Mouse (Mus musculus) forebrain, embryonic 12.5 days (tissue): Measurements from ENCODE around the gene Sh3pxd2a. TPM values are rescaled to one million over a fixed set of nuclear protein-coding genes. Genes with fewer than 3 reads are reported as not detected.

Experiments used
- ATAC-seq: fragments of 200-750 bp; cut with Nextera tagmentation; 2 replicates; pipeline ENCODE4 v1.8.0; 2017; ENCODE audit warnings: moderate TSS enrichment; ENCODE audit not compliant: low FRiP score
- H3K27ac ChIP-seq: fragments of 300-500 bp; sonication (generic); 2 replicates; pipeline ENCODE4 v1.5.1; 2016; ENCODE audit warnings: mild to moderate bottlenecking
- H3K27me3 ChIP-seq: fragments of 300-500 bp; sonication (generic); 2 replicates; pipeline ENCODE4 v1.6.1; 2016; ENCODE audit warnings: mild to moderate bottlenecking
- H3K36me3 ChIP-seq: fragments of 300-500 bp; sonication (generic); replicated peaks from 2 replicates; pipeline ENCODE4 v1.6.1; 2016; ENCODE audit warnings: mild to moderate bottlenecking
- H3K4me1 ChIP-seq: fragments of 300-500 bp; sonication (generic); 2 replicates; pipeline ENCODE4 v1.6.1; 2016
- H3K4me2 ChIP-seq: fragments of 300-500 bp; sonication (generic); 2 replicates; pipeline ENCODE4 v1.6.1; 2016; ENCODE audit warnings: mild to moderate bottlenecking, moderate library complexity
- H3K4me3 ChIP-seq: fragments of 300-500 bp; sonication (generic); replicated peaks from 2 replicates; pipeline ENCODE4 v1.5.1; 2016; ENCODE audit warnings: mild to moderate bottlenecking
- H3K9ac ChIP-seq: fragments of 300-500 bp; sonication (generic); 2 replicates; pipeline ENCODE4 v1.6.1; 2016; ENCODE audit warnings: mild to moderate bottlenecking
- H3K9me3 ChIP-seq: fragments of 300-500 bp; sonication (generic); 2 replicates; pipeline ENCODE4 v1.6.1; 2016
- WGBS: fragments of 180-500 bp; shearing (Covaris S2); methylation state at CpG from one replicate; pipeline ENCODE4 v1.1.7; 2016; 5-methylcytosine and 5-hydroxymethylcytosine counted together
- polyA plus RNA-seq: library from polyadenylated mRNA; unstranded; fragments of >200 nt; fragmentation: Nextera tagmentation; extraction: Ambion mirVana; gene quantifications from 2 replicates; pipeline ENCODE4 v1.2.1, GENCODE M21; 2016

The Sh3pxd2a gene
- polyA plus RNA-seq, 1 experiment from 2014 or later: 3.7 TPM

DNA sequence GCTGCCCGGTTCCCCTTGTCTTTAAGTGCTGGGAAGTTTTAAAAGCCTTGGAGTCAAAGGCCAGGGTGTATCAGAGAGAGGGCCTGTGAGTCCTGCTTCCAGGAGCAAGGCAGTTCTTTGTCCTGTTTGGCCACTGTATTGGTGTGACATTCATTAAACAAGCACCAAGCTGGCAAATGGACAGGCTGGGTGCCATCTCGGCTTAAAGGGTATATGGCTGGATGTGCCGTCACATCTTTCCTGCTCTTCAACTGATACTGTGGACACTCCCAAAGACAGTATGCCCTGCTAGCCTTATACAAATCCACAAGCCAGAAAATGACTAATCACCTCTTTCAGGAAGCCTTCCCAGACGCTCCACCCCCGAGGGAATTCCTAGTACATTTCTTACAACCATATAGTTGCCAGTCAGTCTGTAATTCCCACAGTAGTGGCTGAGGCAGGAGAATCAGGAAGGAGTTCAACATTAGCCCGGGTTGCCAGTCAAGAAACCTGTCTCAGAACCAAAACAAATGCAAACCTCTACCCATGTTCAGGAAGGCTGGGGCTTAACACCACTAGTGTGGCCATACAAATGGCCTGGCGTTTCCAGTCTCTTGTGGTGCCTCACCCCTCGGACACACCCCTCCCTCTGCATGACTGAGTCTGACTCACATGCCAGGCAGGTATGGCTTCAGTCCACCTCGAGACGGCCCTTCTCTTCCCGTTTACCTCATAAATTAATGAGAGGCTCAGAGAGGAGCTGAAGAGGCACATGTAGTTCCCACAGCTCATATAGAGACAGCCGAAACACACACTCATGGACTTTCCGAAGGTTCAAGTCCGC, 148.9 kb downstream of the Sh3pxd2a start:
- no peak for ATAC-seq
- peak overlapping the region; percentile 82 for H3K27ac ChIP-seq
- 0 out of 2 replicates have a peak overlapping the region, but pooled peaks have one; percentile 68 for H3K9ac ChIP-seq
- H3K4me1 ChIP-seq: peaks cover 61% of the 10 kb centered on the region
- H3K9me3 ChIP-seq: no peaks in the 10 kb centered on the region
- no peaks in the 10 kb centered on the region for H3K36me3 ChIP-seq
- 53% methylated on average over 14 of the region's 14 CpGs for WGBS
- H3K4me2 ChIP-seq: peak overlapping the region; percentile 65
- H3K27me3 ChIP-seq: peaks cover 17% of the 10 kb centered on the region; the same call in 1 of the 2 replicates
- H3K4me3 ChIP-seq: no peak overlapping the region

DNA sequence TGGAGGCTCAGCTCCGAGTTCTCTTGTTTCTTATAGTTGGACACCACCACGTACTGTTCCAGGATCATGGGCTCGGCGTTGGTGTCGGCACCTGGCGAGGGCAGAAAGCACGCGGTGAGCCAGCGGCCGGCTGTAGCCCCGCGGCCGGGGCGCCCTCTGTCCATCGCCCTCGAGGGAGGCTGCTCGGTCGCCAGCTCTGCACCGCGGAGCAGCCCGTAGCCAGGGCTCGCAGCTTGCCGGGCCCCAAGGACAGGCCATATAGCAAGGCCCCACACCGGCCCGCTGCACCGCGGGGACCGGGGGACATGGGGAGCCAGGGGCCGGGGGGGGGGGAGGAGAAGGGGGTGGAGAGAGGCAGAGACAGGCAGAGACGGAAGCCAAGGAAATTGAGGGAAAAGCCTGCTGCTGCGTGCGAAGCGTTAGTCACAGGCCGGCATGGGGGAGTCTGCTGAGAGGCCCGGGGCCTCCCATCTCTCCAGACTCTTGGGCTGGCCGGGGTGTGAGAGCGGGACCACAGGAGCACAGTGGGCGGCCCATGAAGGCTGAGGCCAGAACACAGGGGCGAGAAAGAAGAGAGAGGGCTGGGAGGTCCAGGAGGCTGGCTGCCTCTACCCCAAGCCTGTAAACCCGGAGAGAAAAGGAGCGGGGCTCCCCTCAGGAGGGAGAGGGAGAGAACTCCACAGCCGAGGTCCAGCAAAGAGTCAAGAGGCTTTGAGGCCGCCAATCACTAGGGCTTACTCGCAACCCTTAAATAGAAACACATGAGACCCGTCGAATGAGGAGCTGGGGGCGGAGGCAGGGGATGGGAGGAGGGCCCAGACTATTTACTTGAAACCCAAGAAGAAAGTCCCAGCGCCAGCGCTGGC, 149.9 kb downstream of the Sh3pxd2a start:
- Histone ChIP-seq H3K4me3 (peak overlapping the region; percentile 40), H3K9me3 (no peaks in the 10 kb centered on the region), H3K4me1 (peaks cover 55% of the 10 kb centered on the region), H3K36me3 (no peaks in the 10 kb centered on the region), H3K27ac (peak overlapping the region; percentile 82), H3K4me2 (peak overlapping the region; percentile 65), H3K27me3 (peaks cover 17% of the 10 kb centered on the region; the same call in 1 of the 2 replicates), H3K9ac (peak overlapping the region; percentile 68)
- ATAC-seq: peak; percentile 66
- WGBS: 3% methylated on average over 49 of the region's 49 CpGs

- ATAC-seq: peak; percentile 42
- Histone ChIP-seq H3K4me2 (peak overlapping the region; percentile 65), H3K9ac (peak overlapping the region; percentile 68), H3K4me1 (peaks cover 55% of the 10 kb centered on the region), H3K4me3 (peak overlapping the region; percentile 40), H3K27me3 (peaks cover 17% of the 10 kb centered on the region; the same call in 1 of the 2 replicates), H3K36me3 (no peaks in the 10 kb centered on the region), H3K27ac (peak overlapping the region; percentile 82; the same call in 1 of the 2 replicates), H3K9me3 (no peaks in the 10 kb centered on the region)
- 9% methylated on average over 10 of the region's 11 CpGs for WGBS
Observed at GRCm38 (mm10) chr19:47313387-47314075, 150.7 kb downstream of the Sh3pxd2a start.

GRCm38 (mm10) chr19:47311162-47311561, 153.0 kb downstream of the Sh3pxd2a start:
- no peaks in the 10 kb centered on the region for H3K9me3 ChIP-seq
- H3K36me3 ChIP-seq: no peaks in the 10 kb centered on the region
- 91% methylated on average over 4 of the region's 4 CpGs for WGBS
- H3K4me3 ChIP-seq: no peak overlapping the region
- H3K4me1 ChIP-seq: peaks cover 39% of the 10 kb centered on the region
- no peak overlapping the region for H3K9ac ChIP-seq
- ATAC-seq: no peak
- H3K4me2 ChIP-seq: no peak overlapping the region
- H3K27ac ChIP-seq: no peak overlapping the region
- H3K27me3 ChIP-seq: peaks cover 17% of the 10 kb centered on the region; the same call in 1 of the 2 replicates

GRCm38 (mm10) chr19:47309824-47310223, 154.4 kb downstream of the Sh3pxd2a start:
- Histone ChIP-seq H3K36me3 (no peaks in the 10 kb centered on the region), H3K4me3 (no peak overlapping the region), H3K27me3 (peaks cover 10% of the 10 kb centered on the region; the same call in 1 of the 2 replicates), H3K9ac (no peak overlapping the region), H3K9me3 (no peaks in the 10 kb centered on the region), H3K4me2 (no peak overlapping the region), H3K27ac (no peak overlapping the region), H3K4me1 (peaks cover 26% of the 10 kb centered on the region)
- 94% methylated on average over 12 of the region's 12 CpGs for WGBS
- no peak for ATAC-seq

DNA sequence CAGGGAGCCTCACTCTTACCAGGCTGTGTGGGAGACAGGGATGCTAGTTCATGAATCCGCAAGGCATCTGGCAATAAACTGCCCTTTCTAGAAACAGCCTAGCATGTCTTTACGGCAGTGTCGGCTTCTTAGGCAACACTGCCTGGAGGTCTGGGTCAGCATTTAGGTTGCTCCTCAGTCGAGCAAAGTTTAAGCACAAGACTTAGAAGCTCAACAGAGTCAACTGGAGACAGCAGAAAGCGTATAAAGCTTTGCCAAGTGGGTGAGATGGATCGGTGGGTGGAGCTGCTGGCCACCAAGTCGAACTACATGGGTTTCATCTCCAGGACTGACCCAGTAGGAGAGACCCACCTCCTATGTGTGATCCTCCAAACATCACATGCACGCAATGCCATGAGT, 157.3 kb downstream of the Sh3pxd2a start:
- 89% methylated on average over 8 of the region's 8 CpGs for WGBS
- Histone ChIP-seq H3K27me3 (no peaks in the 10 kb centered on the region), H3K9me3 (no peaks in the 10 kb centered on the region), H3K4me3 (no peak overlapping the region), H3K4me1 (peaks cover 12% of the 10 kb centered on the region), H3K36me3 (no peaks in the 10 kb centered on the region; the same call in 1 of the 2 replicates), H3K27ac (no peak overlapping the region), H3K4me2 (no peak overlapping the region), H3K9ac (no peak overlapping the region)
- no peak for ATAC-seq

- H3K9ac ChIP-seq: no peak overlapping the region
- no peaks in the 10 kb centered on the region; the same call in 1 of the 2 replicates for H3K36me3 ChIP-seq
- peaks cover 18% of the 10 kb centered on the region for H3K4me1 ChIP-seq
- H3K27ac ChIP-seq: no peak overlapping the region
- no peak overlapping the region for H3K4me2 ChIP-seq
- 95% methylated on average over 14 of the region's 14 CpGs for WGBS
- H3K4me3 ChIP-seq: no peak overlapping the region
- no peak for ATAC-seq
- no peaks in the 10 kb centered on the region for H3K27me3 ChIP-seq
- no peaks in the 10 kb centered on the region for H3K9me3 ChIP-seq
Observed at GRCm38 (mm10) chr19:47306128-47306916, 157.9 kb downstream of the Sh3pxd2a start.

GRCm38 (mm10) chr19:47305401-47305800, 158.8 kb downstream of the Sh3pxd2a start:
- no peak overlapping the region for H3K27ac ChIP-seq
- H3K27me3 ChIP-seq: no peaks in the 10 kb centered on the region
- no peaks in the 10 kb centered on the region; the same call in 1 of the 2 replicates for H3K36me3 ChIP-seq
- peaks cover 24% of the 10 kb centered on the region for H3K4me1 ChIP-seq
- H3K4me3 ChIP-seq: no peak overlapping the region
- H3K9ac ChIP-seq: no peak overlapping the region
- H3K4me2 ChIP-seq: no peak overlapping the region
- no peak for ATAC-seq
- 89% methylated on average over 10 of the region's 10 CpGs for WGBS
- H3K9me3 ChIP-seq: no peaks in the 10 kb centered on the region

DNA sequence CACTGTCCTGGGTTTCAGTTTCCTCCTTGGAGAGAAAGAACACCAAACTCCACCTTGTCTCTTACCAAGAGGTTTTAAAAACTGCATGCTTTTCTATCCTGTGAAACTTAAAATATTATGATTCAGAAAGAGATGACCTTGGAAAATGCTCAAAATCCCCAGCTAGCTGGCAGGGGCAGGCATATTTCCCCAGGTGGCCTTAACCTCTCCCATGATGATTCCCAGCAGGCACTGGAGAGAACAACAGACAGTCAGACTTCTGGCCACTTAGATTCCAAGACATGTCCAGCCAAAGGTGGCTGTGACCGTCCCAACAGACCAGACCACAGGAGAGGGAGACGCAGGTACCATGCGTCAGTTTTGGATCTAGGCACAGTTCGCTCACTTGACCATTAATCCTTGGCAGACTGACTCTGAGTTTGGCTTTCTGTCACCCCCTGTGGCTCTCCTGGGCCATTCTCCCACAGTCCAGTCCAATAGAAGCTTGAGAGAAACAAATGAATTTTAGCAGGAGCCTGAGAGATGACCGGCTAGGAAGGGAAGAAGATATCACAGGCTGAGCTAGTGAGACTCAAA, 159.9 kb downstream of the Sh3pxd2a start:
- Histone ChIP-seq H3K4me3 (no peak overlapping the region), H3K36me3 (no peaks in the 10 kb centered on the region; the same call in 1 of the 2 replicates), H3K27ac (no peak overlapping the region), H3K4me1 (peaks cover 24% of the 10 kb centered on the region), H3K27me3 (no peaks in the 10 kb centered on the region), H3K9ac (no peak overlapping the region), H3K4me2 (no peak overlapping the region), H3K9me3 (no peaks in the 10 kb centered on the region)
- 88% methylated on average over 5 of the region's 5 CpGs for WGBS
- ATAC-seq: no peak

- no peak for ATAC-seq
- no peak overlapping the region for H3K27ac ChIP-seq
- H3K4me1 ChIP-seq: peaks cover 31% of the 10 kb centered on the region
Observed at GRCm38 (mm10) chr19:47303128-47303527, 161.1 kb downstream of the Sh3pxd2a start.

More at GRCm38 (mm10) chr19:47303128-47303527, 161.1 kb downstream of the Sh3pxd2a start:
- Histone ChIP-seq H3K9me3 (no peaks in the 10 kb centered on the region), H3K4me3 (no peak overlapping the region), H3K36me3 (no peaks in the 10 kb centered on the region; the same call in 1 of the 2 replicates), H3K27me3 (no peaks in the 10 kb centered on the region), H3K4me2 (no peak overlapping the region), H3K9ac (no peak overlapping the region)
- WGBS: 85% methylated on average over 10 of the region's 10 CpGs
